Mouse (Mus musculus): ENCODE results near the gene Stub1. TPM values are rescaled to one million over a fixed set of nuclear protein-coding genes. Genes with fewer than 3 reads are reported as not detected.
A peak's percentile ranks its signal among the peaks of the same experiment; 100 is the strongest.

Gene Stub1
- polyA plus RNA-seq, 1 experiment from 2014 or later = 290 TPM

GRCm38 (mm10) chr17:25796951-25797369 is 36.2 kb downstream of the Stub1 start, which contains the start of gene Metrn:
TSS of gene Metrn (minus strand) at chr17:25797136.
- ATAC-seq (ENCODE audit: low FRiP score) (peak; percentile 67), DNase-seq (ENCODE audit: low spot score) (peak; percentile 93)
- peak within 1 kb of the TSS; percentile 80 for H3K4me3 ChIP-seq (ENCODE audit: low read depth, low read length)
- H3K4me2 ChIP-seq (replicated peaks; ENCODE audit: low read depth, low read length) = peak within 1 kb of the TSS; percentile 95
- H3K9me3 ChIP-seq (ENCODE audit: control insufficient read depth, low read length) = no peaks in the 10 kb centered on the region
- H3K27ac ChIP-seq (ENCODE audit: low read depth, low read length) = peak within 1 kb of the TSS; percentile 94
- under 1% methylated on average over 23 of the region's 35 CpGs for WGBS
- no peaks in the 10 kb centered on the region for H3K27me3 ChIP-seq (ENCODE audit: control insufficient read depth, insufficient read depth, low read length)
- peaks cover 18% of the 10 kb centered on the region for H3K4me1 ChIP-seq (replicated peaks; ENCODE audit: control insufficient read depth, insufficient read depth, low read length)
- H3K9ac ChIP-seq (ENCODE audit: low read depth, low read length) = peak within 1 kb of the TSS; percentile 82
- no peaks in the 10 kb centered on the region for H3K36me3 ChIP-seq (ENCODE audit: control insufficient read depth, insufficient read depth, low read length)

GRCm38 (mm10) chr17:25796211-25796771 is 36.9 kb downstream of the Stub1 start:
- ATAC-seq (ENCODE audit: low FRiP score) (no peak), DNase-seq (ENCODE audit: low spot score) (peak; percentile 56)
- H3K27me3 ChIP-seq (ENCODE audit: control insufficient read depth, insufficient read depth, low read length) = no peaks in the 10 kb centered on the region
- H3K36me3 ChIP-seq (ENCODE audit: control insufficient read depth, insufficient read depth, low read length) = no peaks in the 10 kb centered on the region
- H3K4me1 ChIP-seq (replicated peaks; ENCODE audit: control insufficient read depth, insufficient read depth, low read length) = peaks cover 21% of the 10 kb centered on the region
- WGBS = 0% methylated on average over 37 of the region's 37 CpGs
- H3K9ac ChIP-seq (ENCODE audit: low read depth, low read length) = peak overlapping the region; percentile 82
- peak overlapping the region; percentile 95 for H3K4me2 ChIP-seq (replicated peaks; ENCODE audit: low read depth, low read length)
- H3K4me3 ChIP-seq (ENCODE audit: low read depth, low read length) = peak overlapping the region; percentile 80
- H3K9me3 ChIP-seq (ENCODE audit: control insufficient read depth, low read length) = no peaks in the 10 kb centered on the region
- peak overlapping the region; percentile 94 for H3K27ac ChIP-seq (ENCODE audit: low read depth, low read length)

- WGBS = 2% methylated on average over 6 of the region's 6 CpGs
- peak; percentile 78 for DNase-seq (ENCODE audit: low spot score)
- H3K36me3 ChIP-seq (ENCODE audit: control insufficient read depth, insufficient read depth, low read length) = no peaks in the 10 kb centered on the region
- peak within 1 kb of the TSS; percentile 95 for H3K4me2 ChIP-seq (replicated peaks; ENCODE audit: low read depth, low read length)
- ATAC-seq (ENCODE audit: low FRiP score) = peak; percentile 48; the same call in 1 of the 2 replicates
- H3K9me3 ChIP-seq (ENCODE audit: control insufficient read depth, low read length) = no peaks in the 10 kb centered on the region
- H3K27ac ChIP-seq (ENCODE audit: low read depth, low read length) = peak within 1 kb of the TSS; percentile 94
- peaks cover 23% of the 10 kb centered on the region for H3K4me1 ChIP-seq (replicated peaks; ENCODE audit: control insufficient read depth, insufficient read depth, low read length)
- H3K9ac ChIP-seq (ENCODE audit: low read depth, low read length) = peak within 1 kb of the TSS; percentile 82
- no peaks in the 10 kb centered on the region for H3K27me3 ChIP-seq (ENCODE audit: control insufficient read depth, insufficient read depth, low read length)
- H3K4me3 ChIP-seq (ENCODE audit: low read depth, low read length) = peak within 1 kb of the TSS; percentile 80
Measured at GRCm38 (mm10) chr17:25795609-25796092, 37.6 kb downstream of the Stub1 start, which contains the start of gene AC134908.4. TSS of gene AC134908.4 (minus strand) at chr17:25795659.

- 48% methylated on average over 17 of the region's 17 CpGs for WGBS
- peak overlapping the region; percentile 95 for H3K4me2 ChIP-seq (replicated peaks; ENCODE audit: low read depth, low read length)
- no peaks in the 10 kb centered on the region for H3K36me3 ChIP-seq (ENCODE audit: control insufficient read depth, insufficient read depth, low read length)
- ATAC-seq (ENCODE audit: low FRiP score) (no peak), DNase-seq (ENCODE audit: low spot score) (no peak)
- peak overlapping the region; percentile 80 for H3K4me3 ChIP-seq (ENCODE audit: low read depth, low read length)
- peak overlapping the region; percentile 94 for H3K27ac ChIP-seq (ENCODE audit: low read depth, low read length)
- no peaks in the 10 kb centered on the region for H3K27me3 ChIP-seq (ENCODE audit: control insufficient read depth, insufficient read depth, low read length)
- H3K9ac ChIP-seq (ENCODE audit: low read depth, low read length) = peak overlapping the region; percentile 82
- no peaks in the 10 kb centered on the region for H3K9me3 ChIP-seq (ENCODE audit: control insufficient read depth, low read length)
- peaks cover 23% of the 10 kb centered on the region for H3K4me1 ChIP-seq (replicated peaks; ENCODE audit: control insufficient read depth, insufficient read depth, low read length)
Measured at GRCm38 (mm10) chr17:25794998-25795397, 38.2 kb downstream of the Stub1 start.

GRCm38 (mm10) chr17:25794197-25794596 is 39.0 kb downstream of the Stub1 start:
- H3K4me3 ChIP-seq (ENCODE audit: low read depth, low read length) = peak overlapping the region; percentile 80; the same call in 1 of the 2 replicates
- peak; percentile 64 for DNase-seq (ENCODE audit: low spot score)
- H3K4me1 ChIP-seq (replicated peaks; ENCODE audit: control insufficient read depth, insufficient read depth, low read length) = peaks cover 23% of the 10 kb centered on the region
- no peaks in the 10 kb centered on the region for H3K9me3 ChIP-seq (ENCODE audit: control insufficient read depth, low read length)
- no peaks in the 10 kb centered on the region for H3K27me3 ChIP-seq (ENCODE audit: control insufficient read depth, insufficient read depth, low read length)
- WGBS = 29% methylated on average over 13 of the region's 13 CpGs
- H3K27ac ChIP-seq (ENCODE audit: low read depth, low read length) = peak overlapping the region; percentile 94
- H3K36me3 ChIP-seq (ENCODE audit: control insufficient read depth, insufficient read depth, low read length) = no peaks in the 10 kb centered on the region
- ATAC-seq (ENCODE audit: low FRiP score) = peak; percentile 30; the same call in 1 of the 2 replicates
- peak overlapping the region; percentile 95 for H3K4me2 ChIP-seq (replicated peaks; ENCODE audit: low read depth, low read length)
- peak overlapping the region; percentile 29 for H3K9ac ChIP-seq (ENCODE audit: low read depth, low read length)

- peak within 1 kb of the TSS; percentile 94 for H3K27ac ChIP-seq (ENCODE audit: low read depth, low read length)
- no peaks in the 10 kb centered on the region for H3K9me3 ChIP-seq (ENCODE audit: control insufficient read depth, low read length)
- H3K4me2 ChIP-seq (replicated peaks; ENCODE audit: low read depth, low read length) = peak within 1 kb of the TSS; percentile 95
- under 1% methylated on average over 14 of the region's 14 CpGs for WGBS
- peak within 1 kb of the TSS; percentile 78 for H3K4me3 ChIP-seq (ENCODE audit: low read depth, low read length)
- no peaks in the 10 kb centered on the region for H3K36me3 ChIP-seq (ENCODE audit: control insufficient read depth, insufficient read depth, low read length)
- DNase-seq (ENCODE audit: low spot score) (no peak), ATAC-seq (ENCODE audit: low FRiP score) (0 out of 2 replicates have a peak, but pooled peaks have one; percentile 46)
- H3K27me3 ChIP-seq (ENCODE audit: control insufficient read depth, insufficient read depth, low read length) = no peaks in the 10 kb centered on the region
- peaks cover 23% of the 10 kb centered on the region for H3K4me1 ChIP-seq (replicated peaks; ENCODE audit: control insufficient read depth, insufficient read depth, low read length)
- H3K9ac ChIP-seq (ENCODE audit: low read depth, low read length) = peak within 1 kb of the TSS; percentile 88
Measured at GRCm38 (mm10) chr17:25792615-25793014, 40.6 kb downstream of the Stub1 start, which contains the start of gene Fam173a. TSS of gene Fam173a (minus strand) at chr17:25792901.

- Histone ChIP-seq H3K4me3 (ENCODE audit: low read depth, low read length) (peak overlapping the region; percentile 78), H3K9ac (ENCODE audit: low read depth, low read length) (peak overlapping the region; percentile 88), H3K4me1 (replicated peaks; ENCODE audit: control insufficient read depth, insufficient read depth, low read length) (peaks cover 23% of the 10 kb centered on the region), H3K36me3 (ENCODE audit: control insufficient read depth, insufficient read depth, low read length) (no peaks in the 10 kb centered on the region; the same call in 1 of the 2 replicates), H3K27me3 (ENCODE audit: control insufficient read depth, insufficient read depth, low read length) (no peaks in the 10 kb centered on the region), H3K9me3 (ENCODE audit: control insufficient read depth, low read length) (no peaks in the 10 kb centered on the region), H3K4me2 (replicated peaks; ENCODE audit: low read depth, low read length) (peak overlapping the region; percentile 88), H3K27ac (ENCODE audit: low read depth, low read length) (peak overlapping the region; percentile 94)
- under 1% methylated on average over 45 of the region's 45 CpGs for WGBS
- ATAC-seq (ENCODE audit: low FRiP score) (peak; percentile 41), DNase-seq (ENCODE audit: low spot score) (peak; percentile 90)
Measured at GRCm38 (mm10) chr17:25791843-25792527, 41.2 kb downstream of the Stub1 start.

- Histone ChIP-seq H3K27me3 (ENCODE audit: control insufficient read depth, insufficient read depth, low read length) (no peaks in the 10 kb centered on the region), H3K9me3 (ENCODE audit: control insufficient read depth, low read length) (no peaks in the 10 kb centered on the region), H3K9ac (ENCODE audit: low read depth, low read length) (peak overlapping the region; percentile 88), H3K4me2 (replicated peaks; ENCODE audit: low read depth, low read length) (peak overlapping the region; percentile 88), H3K4me1 (replicated peaks; ENCODE audit: control insufficient read depth, insufficient read depth, low read length) (peaks cover 23% of the 10 kb centered on the region), H3K4me3 (ENCODE audit: low read depth, low read length) (peak overlapping the region; percentile 78), H3K36me3 (ENCODE audit: control insufficient read depth, insufficient read depth, low read length) (no peaks in the 10 kb centered on the region; the same call in 1 of the 2 replicates), H3K27ac (ENCODE audit: low read depth, low read length) (peak overlapping the region; percentile 94; the same call in 1 of the 2 replicates)
- ATAC-seq (ENCODE audit: low FRiP score) (no peak), DNase-seq (ENCODE audit: low spot score) (no peak)
- 28% methylated on average over 19 of the region's 19 CpGs for WGBS
Measured at GRCm38 (mm10) chr17:25791320-25791842, 41.8 kb downstream of the Stub1 start.
